Mouse (Mus musculus) liver, embryonic 13.5 days (tissue): ENCODE measurements around the gene Rassf3. TPM values are rescaled to one million over a fixed set of nuclear protein-coding genes. Genes with fewer than 3 reads are reported as not detected.

ENCODE experiments used
- ATAC-seq: fragments of 200-750 bp; cut with Nextera tagmentation; 2 replicates; pipeline ENCODE4 v1.8.0; 2017; ENCODE audit warnings: low read depth, mild to moderate bottlenecking, moderate number of reproducible peaks, moderate library complexity
- DNase-seq: peaks from one replicate; pipeline ENCODE4 v3.0.0; 2022
- H3K27ac ChIP-seq: fragments of 300-500 bp; sonication (generic); 2 replicates; pipeline ENCODE4 v1.5.1; 2015; ENCODE audit warnings: moderate library complexity, mild to moderate bottlenecking, inconsistent platforms
- H3K27me3 ChIP-seq: fragments of 300-500 bp; sonication (generic); 2 replicates; pipeline ENCODE4 v1.6.1; 2015; ENCODE audit warnings: mild to moderate bottlenecking, inconsistent platforms
- H3K36me3 ChIP-seq: fragments of 300-500 bp; sonication (generic); 2 replicates; pipeline ENCODE4 v1.6.1; 2015; ENCODE audit warnings: mild to moderate bottlenecking, inconsistent platforms
- H3K4me1 ChIP-seq: fragments of 300-500 bp; sonication (generic); replicated peaks from 2 replicates; pipeline ENCODE4 v1.6.1; 2015; ENCODE audit warnings: inconsistent platforms
- H3K4me2 ChIP-seq: fragments of 300-500 bp; sonication (generic); 2 replicates; pipeline ENCODE4 v1.6.1; 2015; ENCODE audit warnings: inconsistent platforms, mild to moderate bottlenecking, moderate library complexity
- H3K4me3 ChIP-seq: fragments of 300-500 bp; sonication (generic); replicated peaks from 2 replicates; pipeline ENCODE4 v1.5.1; 2015; ENCODE audit warnings: mild to moderate bottlenecking, inconsistent platforms
- H3K9ac ChIP-seq: fragments of 300-500 bp; sonication (generic); 2 replicates; pipeline ENCODE4 v1.6.1; 2015; ENCODE audit warnings: mild to moderate bottlenecking, inconsistent platforms
- H3K9me3 ChIP-seq: fragments of 300-500 bp; sonication (generic); replicated peaks from 2 replicates; pipeline ENCODE4 v1.6.1; 2016; ENCODE audit warnings: inconsistent platforms
- WGBS: fragments of 180-500 bp; shearing (Covaris S2); methylation state at CpG from one replicate; pipeline ENCODE4 v1.1.7; 2015; ENCODE audit not compliant: insufficient replicate concordance; 5-methylcytosine and 5-hydroxymethylcytosine counted together
- polyA plus RNA-seq: library from polyadenylated mRNA; unstranded; fragments of >200 nt; fragmentation: Nextera tagmentation; extraction: Ambion mirVana; gene quantifications from 2 replicates; pipeline ENCODE4 v1.2.1, GENCODE M21; 2015

The Rassf3 gene
- polyA plus RNA-seq, 1 experiment from 2014 or later = 7.4 TPM

GRCm38 (mm10) chr10:121395542-121396176, 80.5 kb downstream of the Rassf3 start:
- H3K4me3 ChIP-seq = no peak overlapping the region
- no peaks in the 10 kb centered on the region for H3K27me3 ChIP-seq
- H3K9ac ChIP-seq = no peak overlapping the region
- DNase-seq (no peak), ATAC-seq (no peak)
- H3K36me3 ChIP-seq = peaks cover 59% of the 10 kb centered on the region
- H3K27ac ChIP-seq = no peak overlapping the region
- H3K4me1 ChIP-seq = no peaks in the 10 kb centered on the region
- WGBS = 84% methylated on average over 20 of the region's 20 CpGs
- no peaks in the 10 kb centered on the region for H3K9me3 ChIP-seq
- no peak overlapping the region for H3K4me2 ChIP-seq

GRCm38 (mm10) chr10:121394789-121395325, 81.3 kb downstream of the Rassf3 start:
- DNase-seq = no peak

GRCm38 (mm10) chr10:121394270-121394669, 81.9 kb downstream of the Rassf3 start:
- DNase-seq (no peak), ATAC-seq (no peak)
- H3K9ac ChIP-seq = no peak overlapping the region
- H3K4me2 ChIP-seq = no peak overlapping the region
- WGBS = 84% methylated on average over 6 of the region's 6 CpGs
- no peak overlapping the region for H3K4me3 ChIP-seq
- H3K36me3 ChIP-seq = peaks cover 73% of the 10 kb centered on the region
- no peaks in the 10 kb centered on the region for H3K4me1 ChIP-seq
- H3K27ac ChIP-seq = no peak overlapping the region
- H3K27me3 ChIP-seq = no peaks in the 10 kb centered on the region
- H3K9me3 ChIP-seq = no peaks in the 10 kb centered on the region

More at GRCm38 (mm10) chr10:121394789-121395325, 81.3 kb downstream of the Rassf3 start:
- Histone ChIP-seq H3K4me1 (no peaks in the 10 kb centered on the region), H3K9me3 (no peaks in the 10 kb centered on the region), H3K27me3 (no peaks in the 10 kb centered on the region), H3K4me3 (no peak overlapping the region), H3K9ac (no peak overlapping the region), H3K27ac (no peak overlapping the region), H3K4me2 (no peak overlapping the region), H3K36me3 (peaks cover 67% of the 10 kb centered on the region)
- ATAC-seq = no peak
- WGBS = 85% methylated on average over 18 of the region's 18 CpGs

GRCm38 (mm10) chr10:121391901-121392300, 84.2 kb downstream of the Rassf3 start:
- Histone ChIP-seq H3K36me3 (peaks cover 87% of the 10 kb centered on the region), H3K4me3 (no peak overlapping the region), H3K4me2 (no peak overlapping the region), H3K9ac (no peak overlapping the region), H3K4me1 (no peaks in the 10 kb centered on the region), H3K27ac (no peak overlapping the region), H3K27me3 (no peaks in the 10 kb centered on the region), H3K9me3 (no peaks in the 10 kb centered on the region)
- DNase-seq (no peak), ATAC-seq (no peak)
- 88% methylated on average over 8 of the region's 8 CpGs for WGBS

- Histone ChIP-seq H3K4me3 (no peak overlapping the region), H3K27ac (no peak overlapping the region)
- ATAC-seq = no peak
These were observed 85.5 kb downstream of the Rassf3 start for GRCm38 (mm10) chr10:121390602-121391001.

GRCm38 (mm10) chr10:121386347-121386746, 89.8 kb downstream of the Rassf3 start:
- Histone ChIP-seq H3K27ac (no peak overlapping the region), H3K9ac (no peak overlapping the region), H3K9me3 (no peaks in the 10 kb centered on the region), H3K36me3 (peaks cover 77% of the 10 kb centered on the region), H3K4me2 (no peak overlapping the region), H3K27me3 (no peaks in the 10 kb centered on the region), H3K4me1 (no peaks in the 10 kb centered on the region), H3K4me3 (no peak overlapping the region)
- DNase-seq = no peak
- no peak for ATAC-seq
- 66% methylated on average over 9 of the region's 9 CpGs for WGBS

More at GRCm38 (mm10) chr10:121390602-121391001, 85.5 kb downstream of the Rassf3 start:
- no peak for DNase-seq
- H3K9me3 ChIP-seq = no peaks in the 10 kb centered on the region
- no peak overlapping the region for H3K4me2 ChIP-seq
- no peaks in the 10 kb centered on the region for H3K4me1 ChIP-seq
- H3K36me3 ChIP-seq = peaks cover 84% of the 10 kb centered on the region
- H3K9ac ChIP-seq = no peak overlapping the region
- WGBS = 74% methylated on average over 10 of the region's 10 CpGs
- no peaks in the 10 kb centered on the region for H3K27me3 ChIP-seq

GRCm38 (mm10) chr10:121385695-121386094, 90.5 kb downstream of the Rassf3 start:
- no peak overlapping the region for H3K4me3 ChIP-seq
- no peaks in the 10 kb centered on the region for H3K4me1 ChIP-seq
- 90% methylated on average over 6 of the region's 6 CpGs for WGBS
- ATAC-seq (no peak), DNase-seq (no peak)
- H3K27me3 ChIP-seq = no peaks in the 10 kb centered on the region
- no peaks in the 10 kb centered on the region for H3K9me3 ChIP-seq
- no peak overlapping the region for H3K27ac ChIP-seq
- peaks cover 77% of the 10 kb centered on the region for H3K36me3 ChIP-seq
- H3K4me2 ChIP-seq = no peak overlapping the region
- no peak overlapping the region for H3K9ac ChIP-seq

GRCm38 (mm10) chr10:121384710-121385109, 91.4 kb downstream of the Rassf3 start:
- Histone ChIP-seq H3K4me2 (no peak overlapping the region), H3K9ac (no peak overlapping the region), H3K27ac (no peak overlapping the region), H3K4me3 (no peak overlapping the region), H3K9me3 (no peaks in the 10 kb centered on the region), H3K27me3 (no peaks in the 10 kb centered on the region), H3K4me1 (no peaks in the 10 kb centered on the region), H3K36me3 (peaks cover 75% of the 10 kb centered on the region)
- 85% methylated on average over 13 of the region's 13 CpGs for WGBS
- no peak for DNase-seq
- no peak for ATAC-seq

GRCm38 (mm10) chr10:121381280-121381679, 94.9 kb downstream of the Rassf3 start:
- no peaks in the 10 kb centered on the region for H3K9me3 ChIP-seq
- H3K4me2 ChIP-seq = no peak overlapping the region
- no peak overlapping the region for H3K9ac ChIP-seq
- DNase-seq (no peak), ATAC-seq (no peak)
- 86% methylated on average over 18 of the region's 18 CpGs for WGBS
- peaks cover 7% of the 10 kb centered on the region for H3K4me1 ChIP-seq
- no peak overlapping the region for H3K27ac ChIP-seq
- H3K36me3 ChIP-seq = peaks cover 83% of the 10 kb centered on the region
- no peaks in the 10 kb centered on the region for H3K27me3 ChIP-seq
- no peak overlapping the region for H3K4me3 ChIP-seq

- H3K9me3 ChIP-seq = no peaks in the 10 kb centered on the region
- H3K9ac ChIP-seq = no peak overlapping the region
- H3K4me1 ChIP-seq = peaks cover 26% of the 10 kb centered on the region
- no peak overlapping the region for H3K27ac ChIP-seq
- peaks cover 77% of the 10 kb centered on the region for H3K36me3 ChIP-seq
- WGBS = 89% methylated on average over 3 of the region's 3 CpGs
- no peak overlapping the region for H3K4me2 ChIP-seq
- no peaks in the 10 kb centered on the region for H3K27me3 ChIP-seq
- ATAC-seq (no peak), DNase-seq (no peak)
- H3K4me3 ChIP-seq = no peak overlapping the region
These were observed 96.8 kb downstream of the Rassf3 start for GRCm38 (mm10) chr10:121379387-121379786.

GRCm38 (mm10) chr10:121376530-121377271, 99.4 kb downstream of the Rassf3 start:
- no peaks in the 10 kb centered on the region for H3K27me3 ChIP-seq
- no peaks in the 10 kb centered on the region for H3K9me3 ChIP-seq
- no peak overlapping the region for H3K4me3 ChIP-seq
- ATAC-seq (no peak), DNase-seq (no peak)
- H3K4me2 ChIP-seq = no peak overlapping the region
- peaks cover 63% of the 10 kb centered on the region for H3K36me3 ChIP-seq
- no peak overlapping the region for H3K27ac ChIP-seq
- no peak overlapping the region for H3K9ac ChIP-seq
- peaks cover 36% of the 10 kb centered on the region for H3K4me1 ChIP-seq
- 83% methylated on average over 24 of the region's 24 CpGs for WGBS
